Mouse (Mus musculus) intestine, embryonic 15.5 days (tissue): ENCODE measurements around the gene Dynlt1f. TPM values are rescaled to one million over a fixed set of nuclear protein-coding genes. Genes with fewer than 3 reads are reported as not detected.
"Not testable (repeated sequence)": the region's sequence is repeated elsewhere in the genome, so short reads cannot be mapped to it uniquely, and the experiment has no call there.

Source experiments
- ATAC-seq: fragments of 200-750 bp; cut with Nextera tagmentation; 2 replicates; pipeline ENCODE4 v1.8.0; 2017; ENCODE audit warnings: moderate TSS enrichment, moderate library complexity
- H3K27ac ChIP-seq: fragments of 300-500 bp; sonication (generic); 2 replicates; pipeline ENCODE4 v1.5.1; 2015; ENCODE audit warnings: mild to moderate bottlenecking, inconsistent platforms
- H3K27me3 ChIP-seq: fragments of 300-500 bp; sonication (generic); replicated peaks from 2 replicates; pipeline ENCODE4 v1.6.1; 2015; ENCODE audit warnings: inconsistent platforms
- H3K36me3 ChIP-seq: fragments of 300-500 bp; sonication (generic); 2 replicates; pipeline ENCODE4 v1.6.1; 2015; ENCODE audit warnings: inconsistent platforms
- H3K4me1 ChIP-seq: fragments of 300-500 bp; sonication (generic); replicated peaks from 2 replicates; pipeline ENCODE4 v1.6.1; 2015; ENCODE audit warnings: inconsistent platforms
- H3K4me2 ChIP-seq: fragments of 300-500 bp; sonication (generic); replicated peaks from 2 replicates; pipeline ENCODE4 v1.6.1; 2015; ENCODE audit warnings: mild to moderate bottlenecking, inconsistent platforms
- H3K4me3 ChIP-seq: fragments of 300-500 bp; sonication (generic); replicated peaks from 2 replicates; pipeline ENCODE4 v1.5.1; 2015; ENCODE audit warnings: inconsistent platforms
- H3K9ac ChIP-seq: fragments of 300-500 bp; sonication (generic); 2 replicates; pipeline ENCODE4 v1.6.1; 2015; ENCODE audit warnings: inconsistent platforms
- H3K9me3 ChIP-seq: fragments of 300-500 bp; sonication (generic); 2 replicates; pipeline ENCODE4 v1.6.1; 2016; ENCODE audit warnings: inconsistent platforms
- WGBS: fragments of 180-500 bp; shearing (Covaris S2); methylation state at CpG from one replicate; pipeline ENCODE4 v1.1.7; 2015; 5-methylcytosine and 5-hydroxymethylcytosine counted together
- polyA plus RNA-seq: library from polyadenylated mRNA; unstranded; fragments of >200 nt; fragmentation: Nextera tagmentation; extraction: Ambion mirVana; gene quantifications from 2 replicates; pipeline ENCODE4 v1.2.1, GENCODE M21; 2015

Gene Dynlt1f
- polyA plus RNA-seq, 1 experiment from 2014 or later = 273 TPM

- H3K4me1 ChIP-seq, H3K27ac ChIP-seq, H3K9ac ChIP-seq, H3K27me3 ChIP-seq, ATAC-seq, H3K4me3 ChIP-seq, H3K36me3 ChIP-seq, H3K9me3 ChIP-seq, H3K4me2 ChIP-seq: not testable (repeated sequence)
- WGBS = 89% methylated on average over 4 of the region's 4 CpGs
These were observed 18.3 kb downstream of the Dynlt1f start for GRCm38 (mm10) chr17:6637434-6637833.

- no peak for ATAC-seq
- H3K4me2 ChIP-seq = no peak overlapping the region
- H3K4me1 ChIP-seq = no peaks in the 10 kb centered on the region
- no peaks in the 10 kb centered on the region for H3K36me3 ChIP-seq
- H3K9me3 ChIP-seq = no peaks in the 10 kb centered on the region
- no peaks in the 10 kb centered on the region for H3K27me3 ChIP-seq
- H3K9ac ChIP-seq = no peak overlapping the region
- H3K4me3 ChIP-seq = no peak overlapping the region
- 82% methylated on average over 5 of the region's 5 CpGs for WGBS
- no peak overlapping the region for H3K27ac ChIP-seq
These were observed 18.8 kb downstream of the Dynlt1f start for GRCm38 (mm10) chr17:6636861-6637260.

DNA sequence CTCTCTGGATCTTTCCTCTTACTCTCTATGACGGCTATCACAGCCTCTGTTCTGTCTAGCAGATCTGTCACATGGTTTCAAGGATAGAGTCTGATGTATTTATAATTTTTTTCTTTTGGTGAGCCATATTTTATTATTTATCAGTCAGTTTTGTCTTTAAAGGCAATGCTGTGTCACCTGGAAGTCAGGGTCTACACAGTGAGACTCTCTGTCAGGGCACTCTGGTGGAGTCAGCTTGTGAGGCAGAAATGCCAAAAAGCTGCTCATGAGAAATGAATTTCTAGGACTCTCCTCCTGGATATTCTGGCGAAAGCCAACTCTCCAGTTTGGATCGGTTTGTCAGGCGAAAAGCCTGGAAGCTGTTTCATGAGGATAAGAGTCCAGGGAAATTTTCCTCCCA is 19.9 kb downstream of the Dynlt1f start:
- WGBS = 86% methylated on average over 2 of the region's 4 CpGs
- not testable (repeated sequence) for H3K4me3 ChIP-seq, H3K4me1 ChIP-seq, H3K9me3 ChIP-seq, H3K27ac ChIP-seq, H3K9ac ChIP-seq, ATAC-seq, H3K36me3 ChIP-seq, H3K4me2 ChIP-seq, H3K27me3 ChIP-seq

DNA sequence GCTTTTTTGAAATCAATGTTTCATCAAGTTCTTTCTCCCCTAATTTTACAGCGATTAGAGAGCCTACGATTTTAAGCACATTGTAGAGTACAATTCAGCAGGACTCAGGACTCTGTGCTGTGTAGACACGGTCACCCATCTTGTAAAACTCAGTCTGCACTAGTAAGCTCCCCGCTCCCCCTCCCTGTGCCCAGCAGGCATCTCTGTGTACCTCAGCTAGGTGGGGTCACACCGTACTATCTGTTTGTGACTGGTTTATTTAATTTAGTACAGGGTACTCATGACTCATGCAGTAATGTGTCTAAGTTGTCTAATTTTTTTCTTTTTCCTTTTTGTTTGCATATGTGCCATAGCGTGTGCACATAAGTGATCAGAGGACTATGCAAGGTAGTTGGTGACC is 22.9 kb downstream of the Dynlt1f start:
- not testable (repeated sequence) for ATAC-seq, H3K4me1 ChIP-seq, H3K27me3 ChIP-seq, H3K4me3 ChIP-seq, H3K9ac ChIP-seq, H3K36me3 ChIP-seq, H3K9me3 ChIP-seq, H3K27ac ChIP-seq, H3K4me2 ChIP-seq
- 91% methylated on average over 6 of the region's 6 CpGs for WGBS

DNA sequence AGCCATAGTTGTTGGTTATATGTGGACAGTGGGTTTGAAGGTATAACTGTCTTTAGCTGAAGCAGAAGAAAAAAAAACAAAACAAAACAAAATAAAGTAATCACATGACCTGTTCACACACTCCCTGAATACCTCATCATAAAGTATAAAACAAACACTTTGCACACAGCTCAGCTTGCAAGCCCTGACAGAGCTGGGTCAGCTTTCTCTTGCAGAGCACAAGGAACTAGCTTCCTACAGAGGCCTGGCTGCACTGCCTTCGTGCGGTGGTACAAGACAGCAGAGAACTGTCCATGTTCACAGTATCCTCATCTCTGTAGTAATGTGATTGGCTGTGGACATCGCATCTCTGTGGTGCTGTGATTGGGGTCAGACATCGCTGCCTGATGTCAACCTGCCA is 25.3 kb downstream of the Dynlt1f start:
- not testable (repeated sequence) for H3K9me3 ChIP-seq, H3K27ac ChIP-seq, H3K4me3 ChIP-seq, H3K4me1 ChIP-seq, H3K36me3 ChIP-seq, H3K27me3 ChIP-seq, H3K4me2 ChIP-seq, H3K9ac ChIP-seq, ATAC-seq
- WGBS = 88% methylated on average over 4 of the region's 4 CpGs

GRCm38 (mm10) chr17:6624926-6625558 is 30.7 kb downstream of the Dynlt1f start:
- not testable (repeated sequence) for H3K27ac ChIP-seq, H3K9ac ChIP-seq, H3K9me3 ChIP-seq, H3K4me2 ChIP-seq, H3K27me3 ChIP-seq, ATAC-seq, H3K4me3 ChIP-seq, H3K4me1 ChIP-seq, H3K36me3 ChIP-seq
- WGBS = 56% methylated on average over 2 of the region's 6 CpGs

- WGBS = 84% methylated on average over 11 of the region's 12 CpGs
- not testable (repeated sequence) for H3K4me2 ChIP-seq, H3K36me3 ChIP-seq, H3K9ac ChIP-seq, H3K4me3 ChIP-seq, H3K9me3 ChIP-seq, H3K27me3 ChIP-seq, ATAC-seq, H3K27ac ChIP-seq, H3K4me1 ChIP-seq
These were observed 33.7 kb downstream of the Dynlt1f start for GRCm38 (mm10) chr17:6621976-6622375.

- ATAC-seq, H3K27me3 ChIP-seq, H3K4me1 ChIP-seq, H3K27ac ChIP-seq, H3K9me3 ChIP-seq, H3K36me3 ChIP-seq, H3K9ac ChIP-seq, H3K4me3 ChIP-seq, H3K4me2 ChIP-seq: not testable (repeated sequence)
- WGBS = 73% methylated on average over 18 of the region's 20 CpGs
These were observed 34.8 kb downstream of the Dynlt1f start for GRCm38 (mm10) chr17:6620730-6621451.

DNA sequence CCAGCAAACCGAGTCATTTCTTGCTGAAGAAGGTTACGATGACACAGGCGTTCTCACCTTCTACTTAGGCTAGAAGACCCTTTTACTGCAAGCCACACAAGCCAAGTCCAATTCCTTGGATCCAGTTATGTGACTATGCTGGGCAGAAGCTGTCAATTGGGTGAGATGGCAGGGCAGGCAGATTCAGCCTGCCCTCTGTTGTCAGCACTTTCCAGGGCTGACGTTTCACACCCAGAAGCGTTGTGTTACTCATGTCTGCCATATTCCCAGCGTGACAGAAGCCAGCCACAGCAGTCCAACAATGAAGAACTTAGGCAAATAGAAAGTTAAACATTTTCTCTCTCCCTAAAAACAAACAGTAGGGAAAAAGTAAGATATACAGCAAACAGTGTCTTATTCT is 35.7 kb downstream of the Dynlt1f start:
- not testable (repeated sequence) for H3K4me2 ChIP-seq, H3K36me3 ChIP-seq, H3K27ac ChIP-seq, ATAC-seq, H3K4me1 ChIP-seq, H3K4me3 ChIP-seq, H3K9ac ChIP-seq, H3K27me3 ChIP-seq, H3K9me3 ChIP-seq
- WGBS = 69% methylated on average over 5 of the region's 6 CpGs

DNA sequence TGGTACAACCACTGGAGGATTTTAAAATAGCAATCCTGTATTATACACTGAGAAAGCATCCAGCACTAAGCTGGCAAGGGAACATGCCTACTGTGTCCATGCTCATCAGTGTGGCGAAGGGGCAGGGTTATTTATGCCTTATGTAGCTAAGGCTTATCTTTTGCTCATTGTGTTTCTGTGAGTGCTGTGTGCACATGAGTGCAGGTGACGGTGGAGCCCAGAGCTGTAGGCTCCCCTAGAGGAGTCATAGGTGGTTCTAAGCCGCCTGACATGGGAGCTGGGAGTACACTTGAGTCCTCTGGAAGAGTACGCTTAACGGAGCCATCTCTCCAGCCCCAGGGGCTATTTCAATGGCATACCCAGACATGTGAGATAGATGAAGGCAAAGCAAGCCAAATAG is 36.4 kb downstream of the Dynlt1f start:
- not testable (repeated sequence) for ATAC-seq, H3K4me3 ChIP-seq, H3K27me3 ChIP-seq, H3K9me3 ChIP-seq, H3K4me1 ChIP-seq, H3K4me2 ChIP-seq, H3K27ac ChIP-seq, H3K36me3 ChIP-seq, H3K9ac ChIP-seq
- 82% methylated on average over 5 of the region's 5 CpGs for WGBS

GRCm38 (mm10) chr17:6617689-6618400 is 37.9 kb downstream of the Dynlt1f start:
- peak; percentile 95 for ATAC-seq
- H3K27ac ChIP-seq, H3K36me3 ChIP-seq, H3K4me3 ChIP-seq, H3K9ac ChIP-seq, H3K4me1 ChIP-seq, H3K9me3 ChIP-seq, H3K27me3 ChIP-seq, H3K4me2 ChIP-seq: not testable (repeated sequence)
- WGBS = 45% methylated on average over 8 of the region's 13 CpGs

DNA sequence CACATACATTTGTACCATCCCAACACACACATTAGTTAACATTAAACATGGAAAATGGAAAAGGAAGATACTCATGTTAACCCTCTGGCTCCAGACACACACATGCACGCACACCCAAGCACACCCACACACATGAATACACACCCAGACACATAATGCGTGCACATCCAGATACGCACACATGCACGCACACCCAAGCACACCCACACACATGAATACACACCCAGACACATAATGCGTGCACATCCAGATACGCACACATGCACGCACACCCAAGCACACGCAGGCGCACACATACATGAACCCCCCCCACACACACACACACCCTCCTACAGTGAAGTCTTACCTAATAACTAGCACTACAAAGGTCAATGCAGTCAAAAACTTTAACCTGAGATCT is 39.0 kb downstream of the Dynlt1f start:
- H3K4me3 ChIP-seq, H3K27me3 ChIP-seq, H3K9me3 ChIP-seq, H3K27ac ChIP-seq, H3K9ac ChIP-seq, H3K36me3 ChIP-seq, H3K4me2 ChIP-seq, ATAC-seq, H3K4me1 ChIP-seq: not testable (repeated sequence)
- 97% methylated on average over 9 of the region's 9 CpGs for WGBS

DNA sequence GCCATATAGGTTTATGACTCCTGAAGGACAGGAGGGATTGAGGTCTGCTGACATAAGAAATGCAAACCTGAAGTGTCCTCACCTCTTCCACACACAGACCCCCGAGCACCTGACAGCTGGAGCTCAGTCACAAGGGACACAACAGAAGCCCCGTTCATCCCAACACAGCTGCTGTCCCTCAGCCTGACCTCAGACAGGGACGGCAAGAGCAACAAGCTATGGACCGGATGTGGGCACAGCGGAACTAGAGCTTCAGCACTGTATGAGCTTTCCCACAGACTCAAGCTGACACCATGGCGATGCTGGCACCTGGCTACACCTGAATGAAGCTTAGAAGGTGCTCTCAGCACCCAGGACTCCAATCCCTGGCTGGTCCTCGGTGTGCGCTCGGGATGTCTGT is 41.4 kb downstream of the Dynlt1f start:
- not testable (repeated sequence) for H3K4me2 ChIP-seq, H3K9me3 ChIP-seq, H3K27me3 ChIP-seq, H3K4me3 ChIP-seq, H3K9ac ChIP-seq, H3K4me1 ChIP-seq, H3K36me3 ChIP-seq, H3K27ac ChIP-seq, ATAC-seq
- 86% methylated on average over 5 of the region's 9 CpGs for WGBS
